Mouse (Mus musculus) bone marrow macrophage, adult 2 months (primary cell): Measurements from ENCODE around the gene Izumo2. TPM values are rescaled to one million over a fixed set of nuclear protein-coding genes. Genes with fewer than 3 reads are reported as not detected.

Experiments
- H3K27ac ChIP-seq: 2 replicates; pipeline ENCODE4 v1.5.1; 2012; ENCODE audit warnings: low read depth, low read length; ENCODE audit not compliant: insufficient read depth
- H3K4me1 ChIP-seq: 2 replicates; pipeline ENCODE4 v1.6.1; 2012; ENCODE audit warnings: low read length; ENCODE audit not compliant: control insufficient read depth, insufficient read depth
- H3K4me3 ChIP-seq: 2 replicates; pipeline ENCODE4 v1.5.1; 2012; ENCODE audit warnings: mild to moderate bottlenecking, low read length, moderate library complexity; ENCODE audit not compliant: insufficient read depth
- CTCF ChIP-seq: IDR thresholded peaks from 2 replicates; pipeline ENCODE4 v1.5.1; 2012; ENCODE audit warnings: low read depth, mild to moderate bottlenecking, low read length, moderate library complexity
- POLR2A ChIP-seq: IDR thresholded peaks from 2 replicates; pipeline ENCODE4 v1.6.1; 2012; ENCODE audit warnings: mild to moderate bottlenecking, low read depth, low read length, borderline replicate concordance
- polyA plus RNA-seq: library from polyadenylated mRNA; stranded (reverse); fragments of >200 nt; gene quantifications from 2 replicates; pipeline ENCODE4 v1.2.4, GENCODE M21; 2012; ENCODE audit not compliant: missing spikeins, insufficient read depth, insufficient read length

The Izumo2 gene
- not detected in 2 replicates for polyA plus RNA-seq

GRCm38 (mm10) chr7:44708574-44708973 is at the start of gene Izumo2:
Gene Izumo2, plus strand, starts transcription at chr7:44708742.
- H3K4me1 ChIP-seq = no peaks in the 10 kb centered on the region
- TF ChIP-seq POLR2A (no peak), CTCF (no peak)
- no peak within 1 kb of the TSS for H3K4me3 ChIP-seq
- no peak within 1 kb of the TSS for H3K27ac ChIP-seq

GRCm38 (mm10) chr7:44661219-44661618 is 47.3 kb upstream of the Izumo2 start:
- Histone ChIP-seq H3K27ac (no peak overlapping the region), H3K4me3 (no peak overlapping the region), H3K4me1 (no peaks in the 10 kb centered on the region)
- TF ChIP-seq POLR2A (no peak), CTCF (no peak)

- TF ChIP-seq CTCF (no peak), POLR2A (no peak)
- Histone ChIP-seq H3K4me1 (no peaks in the 10 kb centered on the region), H3K27ac (no peak overlapping the region), H3K4me3 (no peak overlapping the region)
Observed at GRCm38 (mm10) chr7:44662168-44662567, 46.4 kb upstream of the Izumo2 start.

GRCm38 (mm10) chr7:44662569-44662968 is 46.0 kb upstream of the Izumo2 start:
- Histone ChIP-seq H3K4me3 (no peak overlapping the region), H3K27ac (no peak overlapping the region), H3K4me1 (no peaks in the 10 kb centered on the region)
- TF ChIP-seq CTCF = no peak
- TF ChIP-seq POLR2A = no peak

- TF ChIP-seq POLR2A = no peak
- TF ChIP-seq CTCF = no peak
- Histone ChIP-seq H3K4me1 (no peaks in the 10 kb centered on the region), H3K27ac (no peak overlapping the region), H3K4me3 (no peak overlapping the region)
Observed at GRCm38 (mm10) chr7:44663546-44663945, 45.0 kb upstream of the Izumo2 start.

GRCm38 (mm10) chr7:44664731-44665130 is 43.8 kb upstream of the Izumo2 start:
- Histone ChIP-seq H3K4me1 (no peaks in the 10 kb centered on the region), H3K4me3 (no peak overlapping the region), H3K27ac (no peak overlapping the region)
- TF ChIP-seq CTCF (no peak), POLR2A (no peak)

- TF ChIP-seq CTCF = no peak
- no peak for TF ChIP-seq POLR2A
- no peaks in the 10 kb centered on the region for H3K4me1 ChIP-seq
- no peak overlapping the region for H3K27ac ChIP-seq
- H3K4me3 ChIP-seq = no peak overlapping the region
Observed at GRCm38 (mm10) chr7:44666462-44666861, 42.1 kb upstream of the Izumo2 start.

GRCm38 (mm10) chr7:44667996-44668738 is 40.4 kb upstream of the Izumo2 start:
- no peaks in the 10 kb centered on the region for H3K4me1 ChIP-seq
- no peak overlapping the region for H3K4me3 ChIP-seq
- TF ChIP-seq POLR2A (no peak), CTCF (no peak)
- no peak overlapping the region for H3K27ac ChIP-seq

GRCm38 (mm10) chr7:44669103-44669502 is 39.4 kb upstream of the Izumo2 start:
- no peak for TF ChIP-seq POLR2A
- no peak for TF ChIP-seq CTCF
- H3K4me3 ChIP-seq = no peak overlapping the region
- no peaks in the 10 kb centered on the region for H3K4me1 ChIP-seq
- H3K27ac ChIP-seq = no peak overlapping the region

GRCm38 (mm10) chr7:44670803-44671202 is 37.7 kb upstream of the Izumo2 start, which contains the start of gene Myh14:
Gene Myh14, minus strand, starts transcription at chr7:44670843.
- no peaks in the 10 kb centered on the region for H3K4me1 ChIP-seq
- no peak for TF ChIP-seq CTCF
- no peak for TF ChIP-seq POLR2A
- no peak within 1 kb of the TSS for H3K4me3 ChIP-seq
- no peak within 1 kb of the TSS for H3K27ac ChIP-seq
